Mouse (Mus musculus): ENCODE data around the gene Serpine3. TPM values are rescaled to one million over a fixed set of nuclear protein-coding genes. Genes with fewer than 3 reads are reported as not detected.
"Not testable (repeated sequence)": the region's sequence is repeated elsewhere in the genome, so short reads cannot be mapped to it uniquely, and the experiment has no call there.

Serpine3 gene
- polyA plus RNA-seq, 1 experiment from 2014 or later: not detected

DNA sequence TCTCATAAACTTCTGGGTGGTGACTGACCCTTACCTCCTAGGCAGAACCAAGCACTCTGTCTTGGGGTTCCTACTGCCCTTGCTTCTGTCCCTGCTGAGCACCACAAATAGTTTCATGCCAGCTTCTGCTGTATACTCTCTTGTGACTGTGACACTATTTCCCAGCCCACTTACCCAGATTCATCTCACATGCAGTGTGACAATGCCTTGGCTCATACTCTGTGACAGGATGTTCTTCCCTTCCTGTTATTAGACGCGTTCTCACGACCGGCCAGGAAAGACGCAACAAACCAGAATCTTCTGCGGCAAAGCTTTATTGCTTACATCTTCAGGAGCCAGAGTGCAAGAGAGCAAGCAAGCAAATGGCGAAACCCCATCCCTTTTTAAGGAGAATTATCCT is 21.1 kb upstream of the Serpine3 start:
- H3K9ac ChIP-seq (replicated peaks; ENCODE audit: low read depth, low read length); H3K4me3 ChIP-seq (ENCODE audit: low read depth, low read length); H3K36me3 ChIP-seq (ENCODE audit: control insufficient read depth, insufficient read depth, low read length); ATAC-seq (ENCODE audit: insufficient number of reproducible peaks, insufficient read depth, low FRiP score, low read depth); H3K4me1 ChIP-seq (ENCODE audit: control insufficient read depth, insufficient read depth, low read length); H3K27ac ChIP-seq (ENCODE audit: low read length); H3K9me3 ChIP-seq (ENCODE audit: control insufficient read depth, low read depth, low read length); H3K4me2 ChIP-seq (replicated peaks; ENCODE audit: low read depth, low read length); H3K27me3 ChIP-seq (ENCODE audit: control insufficient read depth, insufficient read depth, low read length): not testable (repeated sequence)
- 88% methylated on average over 6 of the region's 7 CpGs for WGBS

DNA sequence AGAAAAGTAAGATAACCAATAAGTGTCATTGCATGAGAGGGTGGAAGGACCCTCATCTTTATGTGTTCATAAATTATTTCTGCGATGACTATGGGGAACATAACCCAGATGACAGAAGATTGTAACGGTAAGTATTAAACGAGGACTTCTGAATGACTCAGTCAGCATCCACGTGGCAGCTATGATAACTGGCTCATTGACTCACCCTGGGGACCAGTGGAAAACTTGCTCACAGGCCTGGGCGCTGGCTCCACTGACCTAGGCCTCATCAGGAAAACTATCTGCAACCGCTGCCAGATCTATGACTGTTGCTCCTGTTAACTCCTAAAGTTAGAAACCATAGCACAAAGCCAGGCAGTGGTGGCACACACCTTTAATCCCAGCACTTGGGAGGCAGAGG is 15.1 kb upstream of the Serpine3 start:
- H3K4me2 ChIP-seq (replicated peaks; ENCODE audit: low read depth, low read length): no peak overlapping the region
- ATAC-seq (ENCODE audit: insufficient number of reproducible peaks, insufficient read depth, low FRiP score, low read depth): no peak
- 83% methylated on average over 6 of the region's 6 CpGs for WGBS

DNA sequence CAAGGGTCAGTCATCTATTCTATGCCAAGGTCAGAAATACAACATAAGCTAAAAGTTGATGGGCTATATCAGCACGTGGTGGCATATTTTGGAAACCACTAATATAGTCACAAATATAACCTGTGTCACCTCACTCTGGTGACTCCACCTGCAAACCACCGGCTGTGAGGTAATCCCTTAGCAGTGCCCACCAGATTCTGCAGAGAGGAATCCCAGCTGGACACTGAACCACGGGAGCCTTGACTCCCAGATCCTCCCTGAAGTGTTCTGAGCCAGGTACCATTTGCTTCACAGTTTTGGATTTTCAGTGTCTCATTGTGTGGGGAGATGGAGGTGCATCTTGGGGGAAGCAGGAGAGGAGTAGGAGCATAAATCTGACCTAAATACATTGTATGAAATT is 13.1 kb upstream of the Serpine3 start:
- no peaks in the 10 kb centered on the region for H3K36me3 ChIP-seq (ENCODE audit: control insufficient read depth, insufficient read depth, low read length)
- H3K9ac ChIP-seq (replicated peaks; ENCODE audit: low read depth, low read length): no peak overlapping the region
- no peaks in the 10 kb centered on the region for H3K9me3 ChIP-seq (ENCODE audit: control insufficient read depth, low read depth, low read length)
- no peak overlapping the region for H3K4me3 ChIP-seq (ENCODE audit: low read depth, low read length)
- no peaks in the 10 kb centered on the region for H3K4me1 ChIP-seq (ENCODE audit: control insufficient read depth, insufficient read depth, low read length)
- ATAC-seq (ENCODE audit: insufficient number of reproducible peaks, insufficient read depth, low FRiP score, low read depth): no peak
- H3K27ac ChIP-seq (ENCODE audit: low read length): no peak overlapping the region
- 66% methylated on average over 3 of the region's 3 CpGs for WGBS
- H3K27me3 ChIP-seq (ENCODE audit: control insufficient read depth, insufficient read depth, low read length): no peaks in the 10 kb centered on the region
- no peak overlapping the region for H3K4me2 ChIP-seq (replicated peaks; ENCODE audit: low read depth, low read length)

More for the DNA sequence above, 15.1 kb upstream of the Serpine3 start:
- Histone ChIP-seq H3K27ac (ENCODE audit: low read length) (no peak overlapping the region), H3K36me3 (ENCODE audit: control insufficient read depth, insufficient read depth, low read length) (no peaks in the 10 kb centered on the region), H3K9me3 (ENCODE audit: control insufficient read depth, low read depth, low read length) (no peaks in the 10 kb centered on the region), H3K27me3 (ENCODE audit: control insufficient read depth, insufficient read depth, low read length) (no peaks in the 10 kb centered on the region), H3K9ac (replicated peaks; ENCODE audit: low read depth, low read length) (no peak overlapping the region), H3K4me1 (ENCODE audit: control insufficient read depth, insufficient read depth, low read length) (no peaks in the 10 kb centered on the region), H3K4me3 (ENCODE audit: low read depth, low read length) (no peak overlapping the region)

DNA sequence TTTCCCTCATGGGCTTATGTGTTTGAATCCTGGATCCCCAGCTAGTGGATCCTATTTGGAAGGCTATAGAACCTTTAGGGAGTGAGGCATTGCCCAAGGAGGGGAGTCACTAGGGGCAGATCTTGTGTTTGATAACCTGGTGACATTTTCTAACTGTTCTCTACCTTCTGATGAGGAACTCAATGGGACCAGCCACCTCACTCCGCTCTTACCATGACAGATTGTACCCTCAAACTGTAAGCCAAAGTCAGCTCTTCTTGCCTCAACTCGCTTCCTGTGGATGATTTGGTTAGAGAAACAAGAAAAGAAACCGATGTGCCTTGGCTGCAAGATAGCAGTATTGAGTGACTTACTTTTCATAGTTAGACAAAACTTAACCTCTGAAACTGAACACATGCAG is 11.7 kb upstream of the Serpine3 start:
- no peaks in the 10 kb centered on the region for H3K4me1 ChIP-seq (ENCODE audit: control insufficient read depth, insufficient read depth, low read length)
- H3K27me3 ChIP-seq (ENCODE audit: control insufficient read depth, insufficient read depth, low read length): no peaks in the 10 kb centered on the region
- no peak overlapping the region for H3K27ac ChIP-seq (ENCODE audit: low read length)
- WGBS: 91% methylated on average over 3 of the region's 3 CpGs
- H3K9me3 ChIP-seq (ENCODE audit: control insufficient read depth, low read depth, low read length): no peaks in the 10 kb centered on the region
- no peaks in the 10 kb centered on the region for H3K36me3 ChIP-seq (ENCODE audit: control insufficient read depth, insufficient read depth, low read length)
- H3K4me3 ChIP-seq (ENCODE audit: low read depth, low read length): no peak overlapping the region
- ATAC-seq (ENCODE audit: insufficient number of reproducible peaks, insufficient read depth, low FRiP score, low read depth): no peak
- H3K9ac ChIP-seq (replicated peaks; ENCODE audit: low read depth, low read length): no peak overlapping the region
- H3K4me2 ChIP-seq (replicated peaks; ENCODE audit: low read depth, low read length): no peak overlapping the region

DNA sequence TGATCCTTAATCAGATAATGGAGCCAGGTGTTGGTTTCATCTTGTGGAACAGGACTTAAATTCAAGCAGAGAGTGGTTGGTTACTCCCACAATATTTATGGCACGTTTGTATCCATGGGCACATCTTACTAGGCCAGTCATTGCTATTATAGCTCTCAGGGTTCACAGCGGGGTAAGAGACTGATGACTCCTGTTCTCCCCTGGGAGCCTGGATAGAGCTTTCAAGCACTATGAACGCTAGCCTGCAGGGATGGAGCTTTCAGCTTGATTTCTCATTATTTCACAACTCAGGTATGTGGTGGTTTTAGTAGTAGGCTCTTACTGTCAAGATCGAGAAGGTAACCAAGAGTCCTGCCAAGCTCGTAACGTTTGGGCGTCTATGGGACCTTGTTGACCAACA is 7.5 kb upstream of the Serpine3 start:
- no peaks in the 10 kb centered on the region for H3K36me3 ChIP-seq (ENCODE audit: control insufficient read depth, insufficient read depth, low read length)

DNA sequence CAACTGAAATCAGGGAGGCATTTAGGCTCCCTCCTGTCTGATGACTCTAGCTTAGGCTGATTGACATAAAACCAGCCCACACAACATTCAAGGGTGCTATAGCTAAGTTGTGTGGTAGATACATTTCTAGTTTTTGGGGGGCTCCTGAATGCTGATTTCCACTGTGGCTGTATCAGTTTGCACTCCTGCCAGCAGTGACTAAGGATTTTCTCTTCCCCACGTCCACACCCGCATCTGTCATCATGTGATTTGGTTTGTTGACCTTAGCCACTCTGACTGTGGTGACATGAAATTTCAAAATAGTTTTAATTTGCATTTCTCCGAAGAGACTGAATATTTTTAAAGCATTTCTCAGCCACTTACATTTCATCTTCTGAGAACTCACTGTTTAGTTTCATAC is 6.0 kb upstream of the Serpine3 start:
- ATAC-seq (ENCODE audit: insufficient number of reproducible peaks, insufficient read depth, low FRiP score, low read depth): no peak

More for the DNA sequence above, 7.5 kb upstream of the Serpine3 start:
- H3K4me2 ChIP-seq (replicated peaks; ENCODE audit: low read depth, low read length): no peak overlapping the region
- H3K27ac ChIP-seq (ENCODE audit: low read length): no peak overlapping the region
- H3K4me3 ChIP-seq (ENCODE audit: low read depth, low read length): no peak overlapping the region
- no peak overlapping the region for H3K9ac ChIP-seq (replicated peaks; ENCODE audit: low read depth, low read length)
- H3K4me1 ChIP-seq (ENCODE audit: control insufficient read depth, insufficient read depth, low read length): no peaks in the 10 kb centered on the region
- H3K9me3 ChIP-seq (ENCODE audit: control insufficient read depth, low read depth, low read length): no peaks in the 10 kb centered on the region
- 85% methylated on average over 7 of the region's 7 CpGs for WGBS
- no peaks in the 10 kb centered on the region for H3K27me3 ChIP-seq (ENCODE audit: control insufficient read depth, insufficient read depth, low read length)
- ATAC-seq (ENCODE audit: insufficient number of reproducible peaks, insufficient read depth, low FRiP score, low read depth): no peak

DNA sequence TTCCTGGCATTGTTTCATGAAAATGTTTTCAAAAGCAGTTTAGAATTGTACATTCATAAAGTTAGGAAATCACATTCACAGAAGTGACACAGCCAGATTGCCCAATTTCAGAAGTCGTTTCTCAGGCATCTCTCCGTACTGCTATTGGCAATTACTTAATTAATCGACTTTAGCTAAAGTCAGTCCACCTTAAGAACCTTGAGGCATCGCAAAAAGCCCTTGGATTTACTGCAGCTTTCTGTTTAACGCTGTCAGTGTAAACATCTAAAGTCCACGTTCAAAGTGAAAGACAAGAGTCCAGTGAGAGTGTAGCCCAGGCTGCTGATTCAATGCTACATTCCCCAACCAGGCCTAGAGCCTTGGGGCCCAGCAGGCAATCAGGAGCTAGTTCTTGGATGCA is 1.1 kb upstream of the Serpine3 start:
- H3K9me3 ChIP-seq (ENCODE audit: control insufficient read depth, low read depth, low read length): no peaks in the 10 kb centered on the region
- H3K4me2 ChIP-seq (replicated peaks; ENCODE audit: low read depth, low read length): no peak overlapping the region
- H3K9ac ChIP-seq (replicated peaks; ENCODE audit: low read depth, low read length): no peak overlapping the region
- no peak overlapping the region for H3K27ac ChIP-seq (ENCODE audit: low read length)
- H3K4me3 ChIP-seq (ENCODE audit: low read depth, low read length): no peak overlapping the region
- ATAC-seq (ENCODE audit: insufficient number of reproducible peaks, insufficient read depth, low FRiP score, low read depth): no peak
- H3K36me3 ChIP-seq (ENCODE audit: control insufficient read depth, insufficient read depth, low read length): no peaks in the 10 kb centered on the region
- H3K4me1 ChIP-seq (ENCODE audit: control insufficient read depth, insufficient read depth, low read length): no peaks in the 10 kb centered on the region
- 63% methylated on average over 6 of the region's 6 CpGs for WGBS
- H3K27me3 ChIP-seq (ENCODE audit: control insufficient read depth, insufficient read depth, low read length): no peaks in the 10 kb centered on the region

More for the DNA sequence above, 6.0 kb upstream of the Serpine3 start:
- H3K4me3 ChIP-seq (ENCODE audit: low read depth, low read length): no peak overlapping the region
- no peaks in the 10 kb centered on the region for H3K27me3 ChIP-seq (ENCODE audit: control insufficient read depth, insufficient read depth, low read length)
- H3K27ac ChIP-seq (ENCODE audit: low read length): no peak overlapping the region
- no peaks in the 10 kb centered on the region for H3K4me1 ChIP-seq (ENCODE audit: control insufficient read depth, insufficient read depth, low read length)
- no peaks in the 10 kb centered on the region for H3K36me3 ChIP-seq (ENCODE audit: control insufficient read depth, insufficient read depth, low read length)
- WGBS: 56% methylated on average over 3 of the region's 3 CpGs
- H3K9ac ChIP-seq (replicated peaks; ENCODE audit: low read depth, low read length): no peak overlapping the region
- H3K4me2 ChIP-seq (replicated peaks; ENCODE audit: low read depth, low read length): no peak overlapping the region
- H3K9me3 ChIP-seq (ENCODE audit: control insufficient read depth, low read depth, low read length): no peaks in the 10 kb centered on the region

DNA sequence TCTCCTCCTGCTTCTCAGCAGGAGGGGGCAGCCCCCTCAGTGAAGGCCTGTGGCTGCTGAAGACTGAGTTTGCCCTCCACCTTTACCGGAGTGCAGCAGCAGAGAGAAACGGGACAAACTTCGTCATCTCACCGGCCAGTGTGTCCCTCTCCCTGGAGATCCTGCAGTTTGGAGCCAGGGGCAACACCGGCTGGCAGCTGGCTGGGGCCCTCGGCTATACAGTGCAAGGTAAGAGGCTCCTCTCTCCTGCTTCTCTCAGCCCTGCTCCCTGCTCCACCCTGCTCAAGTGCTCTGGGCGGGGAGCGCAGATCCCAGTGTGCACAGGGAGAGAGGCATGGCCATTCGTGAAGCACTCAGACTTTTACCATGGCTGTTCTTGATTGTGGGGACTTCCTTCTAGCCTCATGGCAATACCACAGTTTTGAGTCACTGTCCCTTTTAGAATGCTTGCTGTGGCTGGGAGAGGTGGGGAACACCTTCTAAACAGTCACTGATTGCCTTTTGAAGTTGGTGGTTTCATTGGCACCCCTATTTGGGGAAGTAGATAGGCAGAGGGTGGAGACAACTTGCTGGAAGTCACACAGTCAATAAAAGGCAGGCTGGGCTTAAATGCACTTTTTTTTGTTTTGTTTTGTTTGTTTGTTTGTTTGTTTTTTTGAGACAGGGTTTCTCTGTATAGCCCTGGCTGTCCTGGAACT is 1.7 kb downstream of the Serpine3 start:
- Histone ChIP-seq H3K27me3 (ENCODE audit: control insufficient read depth, insufficient read depth, low read length) (no peaks in the 10 kb centered on the region), H3K4me3 (ENCODE audit: low read depth, low read length) (no peak overlapping the region), H3K4me2 (replicated peaks; ENCODE audit: low read depth, low read length) (no peak overlapping the region), H3K4me1 (ENCODE audit: control insufficient read depth, insufficient read depth, low read length) (no peaks in the 10 kb centered on the region), H3K27ac (ENCODE audit: low read length) (no peak overlapping the region), H3K9ac (replicated peaks; ENCODE audit: low read depth, low read length) (no peak overlapping the region), H3K9me3 (ENCODE audit: control insufficient read depth, low read depth, low read length) (no peaks in the 10 kb centered on the region), H3K36me3 (ENCODE audit: control insufficient read depth, insufficient read depth, low read length) (no peaks in the 10 kb centered on the region)
- ATAC-seq (ENCODE audit: insufficient number of reproducible peaks, insufficient read depth, low FRiP score, low read depth): no peak
- WGBS: 42% methylated on average over 9 of the region's 9 CpGs

DNA sequence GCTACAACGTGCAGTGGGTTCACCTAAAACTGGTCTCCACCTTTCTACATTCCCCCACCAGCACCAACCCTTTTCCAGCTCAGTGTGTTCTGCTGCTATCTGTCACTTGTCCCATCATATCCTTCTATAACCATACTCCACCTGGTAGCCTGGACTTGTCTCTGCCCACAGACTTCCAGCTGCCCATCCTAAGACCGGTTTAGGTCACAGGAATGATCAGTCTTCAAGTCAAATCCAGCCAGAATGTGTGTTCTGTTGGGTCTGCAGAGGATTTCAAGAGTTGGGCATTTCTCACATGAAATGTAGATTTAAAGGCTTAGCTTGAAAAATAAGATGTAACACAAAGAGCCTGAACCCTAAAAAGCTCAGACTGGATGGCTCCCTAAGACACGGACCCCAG is 10.2 kb downstream of the Serpine3 start:
- Histone ChIP-seq H3K27me3 (ENCODE audit: control insufficient read depth, insufficient read depth, low read length) (no peaks in the 10 kb centered on the region), H3K9me3 (ENCODE audit: control insufficient read depth, low read depth, low read length) (no peaks in the 10 kb centered on the region), H3K36me3 (ENCODE audit: control insufficient read depth, insufficient read depth, low read length) (no peaks in the 10 kb centered on the region), H3K9ac (replicated peaks; ENCODE audit: low read depth, low read length) (no peak overlapping the region), H3K4me3 (ENCODE audit: low read depth, low read length) (no peak overlapping the region), H3K4me1 (ENCODE audit: control insufficient read depth, insufficient read depth, low read length) (no peaks in the 10 kb centered on the region), H3K4me2 (replicated peaks; ENCODE audit: low read depth, low read length) (no peak overlapping the region), H3K27ac (ENCODE audit: low read length) (no peak overlapping the region)
- no peak for ATAC-seq (ENCODE audit: insufficient number of reproducible peaks, insufficient read depth, low FRiP score, low read depth)
- WGBS: 83% methylated on average over 3 of the region's 3 CpGs
